Mouse (Mus musculus): ENCODE measurements around the gene Gm28539.

DNA sequence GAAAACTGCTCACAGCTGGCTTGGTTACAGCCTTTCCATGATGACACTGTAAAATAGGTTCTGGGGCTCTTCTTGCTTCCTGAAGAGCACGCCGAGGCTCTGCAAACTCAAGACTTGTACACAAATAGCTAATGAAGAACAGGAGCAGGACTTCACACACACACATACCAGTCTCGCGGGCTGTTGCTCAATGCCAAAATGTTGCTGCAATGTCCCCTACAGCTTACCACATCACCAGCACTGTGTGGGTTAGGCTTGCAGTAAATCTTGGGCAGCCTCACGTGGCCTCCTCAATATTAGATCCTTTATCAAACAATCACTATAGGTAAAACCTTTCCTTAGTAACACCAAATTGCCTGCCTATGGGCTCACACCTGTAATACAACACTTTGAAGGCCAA, 27.4 kb upstream of the Gm28539 start:
- no peak for TF ChIP-seq CTCF (IDR thresholded peaks at IDR 0.05)
- no peak for TF ChIP-seq EP300 (IDR thresholded peaks at IDR 0.05)

Measured in lung, postnatal 0 days (tissue).